Mouse (Mus musculus): Measurements from ENCODE around the gene Mnt. TPM values are rescaled to one million over a fixed set of nuclear protein-coding genes. Genes with fewer than 3 reads are reported as not detected.

Gene Mnt
- polyA plus RNA-seq, 1 experiment from 2014 or later, result 4.4 TPM

DNA sequence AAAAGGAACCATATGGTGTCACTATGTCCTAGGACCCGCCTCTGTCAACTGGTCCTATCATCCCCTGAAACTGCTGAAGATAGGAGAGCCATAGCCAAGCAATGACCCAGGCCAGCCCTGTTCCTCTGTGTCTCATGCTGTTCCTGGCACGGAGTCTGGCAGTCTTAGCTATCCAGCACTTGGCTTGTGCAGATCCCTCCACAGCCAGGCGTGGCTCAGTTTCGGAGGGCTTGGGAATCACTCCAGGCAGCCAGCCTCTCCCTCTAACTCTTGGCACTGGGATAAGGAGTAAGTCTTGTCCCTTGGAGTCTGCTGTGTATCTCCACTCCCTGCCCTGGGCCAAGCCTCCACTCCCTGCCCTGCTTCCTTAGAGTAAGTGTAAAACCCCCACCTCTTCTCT is 35.9 kb downstream of the Mnt start:
- no peak overlapping the region for H3K4me3 ChIP-seq (ENCODE audit: low read depth, low read length)
- no peaks in the 10 kb centered on the region for H3K36me3 ChIP-seq (ENCODE audit: insufficient read depth)
- no peaks in the 10 kb centered on the region for H3K27me3 ChIP-seq (ENCODE audit: insufficient read depth, low read length)
- no peak for DNase-seq
- peaks cover 4% of the 10 kb centered on the region; the same call in 1 of the 2 replicates for H3K4me1 ChIP-seq (ENCODE audit: insufficient read depth)
- no peak for TF ChIP-seq CTCF (IDR thresholded peaks at IDR 0.05; ENCODE audit: low read depth)
- H3K4me2 ChIP-seq, result no peak overlapping the region
- WGBS, result 73% methylated on average over 4 of the region's 4 CpGs
- no peak overlapping the region for H3K9ac ChIP-seq
- no peak overlapping the region for H3K27ac ChIP-seq (ENCODE audit: low read depth)
- H3K9me3 ChIP-seq (ENCODE audit: low read depth, low read length), result no peaks in the 10 kb centered on the region
- ATAC-seq (ENCODE audit: insufficient read depth), result no peak

DNA sequence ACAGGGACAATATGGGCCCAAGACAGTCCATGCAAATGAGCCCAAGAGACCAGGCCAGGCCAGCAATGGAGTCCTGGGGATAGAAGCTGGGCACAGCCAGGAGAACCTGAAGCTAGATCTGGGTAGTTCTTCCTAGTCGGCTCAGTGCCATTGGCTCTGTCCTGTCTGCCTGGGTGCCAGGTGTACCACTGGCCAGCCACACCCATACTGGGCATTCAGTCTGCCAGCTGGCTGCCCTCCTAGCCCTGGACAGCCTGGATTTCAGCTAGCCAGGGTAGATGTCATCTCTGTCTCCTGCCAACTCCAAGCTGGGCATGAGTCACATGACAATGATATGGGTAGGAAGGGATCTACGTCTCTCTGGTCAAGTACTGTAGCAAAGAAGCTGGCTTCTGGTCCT is 36.5 kb downstream of the Mnt start:
- Histone ChIP-seq H3K36me3 (ENCODE audit: insufficient read depth) (no peaks in the 10 kb centered on the region), H3K9me3 (ENCODE audit: low read depth, low read length) (no peaks in the 10 kb centered on the region), H3K9ac (no peak overlapping the region), H3K27ac (ENCODE audit: low read depth) (no peak overlapping the region), H3K4me1 (ENCODE audit: insufficient read depth) (peaks cover 4% of the 10 kb centered on the region; the same call in 1 of the 2 replicates), H3K4me3 (ENCODE audit: low read depth, low read length) (no peak overlapping the region), H3K4me2 (no peak overlapping the region), H3K27me3 (ENCODE audit: insufficient read depth, low read length) (no peaks in the 10 kb centered on the region)
- ATAC-seq (ENCODE audit: insufficient read depth), result no peak
- no peak for TF ChIP-seq CTCF (IDR thresholded peaks at IDR 0.05; ENCODE audit: low read depth)
- WGBS, result 82% methylated on average over 2 of the region's 2 CpGs
- DNase-seq, result no peak

GRCm38 (mm10) chr11:74868046-74868760 is 37.5 kb downstream of the Mnt start:
- 83% methylated on average over 13 of the region's 13 CpGs for WGBS
- no peaks in the 10 kb centered on the region for H3K27me3 ChIP-seq (ENCODE audit: insufficient read depth, low read length)
- H3K4me2 ChIP-seq, result no peak overlapping the region
- ATAC-seq (ENCODE audit: insufficient read depth) (no peak), DNase-seq (no peak)
- H3K4me1 ChIP-seq (ENCODE audit: insufficient read depth), result peaks cover 4% of the 10 kb centered on the region; the same call in 1 of the 2 replicates
- H3K36me3 ChIP-seq (ENCODE audit: insufficient read depth), result no peaks in the 10 kb centered on the region
- no peak overlapping the region for H3K9ac ChIP-seq
- no peak overlapping the region for H3K27ac ChIP-seq (ENCODE audit: low read depth)
- no peak overlapping the region for H3K4me3 ChIP-seq (ENCODE audit: low read depth, low read length)
- TF ChIP-seq CTCF (IDR thresholded peaks at IDR 0.05; ENCODE audit: low read depth), result no peak
- no peaks in the 10 kb centered on the region for H3K9me3 ChIP-seq (ENCODE audit: low read depth, low read length)

- Histone ChIP-seq H3K4me1 (ENCODE audit: insufficient read depth) (peaks cover 4% of the 10 kb centered on the region; the same call in 1 of the 2 replicates), H3K9ac (no peak overlapping the region), H3K27me3 (ENCODE audit: insufficient read depth, low read length) (no peaks in the 10 kb centered on the region), H3K27ac (ENCODE audit: low read depth) (no peak overlapping the region), H3K4me2 (no peak overlapping the region), H3K36me3 (ENCODE audit: insufficient read depth) (no peaks in the 10 kb centered on the region), H3K9me3 (ENCODE audit: low read depth, low read length) (no peaks in the 10 kb centered on the region), H3K4me3 (ENCODE audit: low read depth, low read length) (no peak overlapping the region)
- 85% methylated on average over 6 of the region's 6 CpGs for WGBS
- DNase-seq (no peak), ATAC-seq (ENCODE audit: insufficient read depth) (no peak)
- TF ChIP-seq CTCF (IDR thresholded peaks at IDR 0.05; ENCODE audit: low read depth), result no peak
Measured at GRCm38 (mm10) chr11:74869603-74870002, 38.9 kb downstream of the Mnt start.

GRCm38 (mm10) chr11:74870544-74870943 is 39.8 kb downstream of the Mnt start:
- Histone ChIP-seq H3K36me3 (ENCODE audit: insufficient read depth) (no peaks in the 10 kb centered on the region), H3K4me3 (ENCODE audit: low read depth, low read length) (no peak overlapping the region), H3K27me3 (ENCODE audit: insufficient read depth, low read length) (no peaks in the 10 kb centered on the region), H3K27ac (ENCODE audit: low read depth) (no peak overlapping the region), H3K9me3 (ENCODE audit: low read depth, low read length) (no peaks in the 10 kb centered on the region), H3K9ac (no peak overlapping the region), H3K4me2 (no peak overlapping the region), H3K4me1 (ENCODE audit: insufficient read depth) (peaks cover 4% of the 10 kb centered on the region; the same call in 1 of the 2 replicates)
- WGBS, result 63% methylated on average over 4 of the region's 4 CpGs
- TF ChIP-seq CTCF (IDR thresholded peaks at IDR 0.05; ENCODE audit: low read depth), result no peak
- ATAC-seq (ENCODE audit: insufficient read depth), result no peak
- DNase-seq, result no peak

GRCm38 (mm10) chr11:74870991-74871622 is 40.4 kb downstream of the Mnt start:
- 38% methylated on average over 12 of the region's 12 CpGs for WGBS
- no peak overlapping the region for H3K4me2 ChIP-seq
- peaks cover 4% of the 10 kb centered on the region; the same call in 1 of the 2 replicates for H3K4me1 ChIP-seq (ENCODE audit: insufficient read depth)
- no peaks in the 10 kb centered on the region for H3K27me3 ChIP-seq (ENCODE audit: insufficient read depth, low read length)
- H3K9me3 ChIP-seq (ENCODE audit: low read depth, low read length), result no peaks in the 10 kb centered on the region
- no peak overlapping the region for H3K27ac ChIP-seq (ENCODE audit: low read depth)
- DNase-seq (peak; percentile 32), ATAC-seq (ENCODE audit: insufficient read depth) (no peak)
- no peak overlapping the region for H3K4me3 ChIP-seq (ENCODE audit: low read depth, low read length)
- no peak for TF ChIP-seq CTCF (IDR thresholded peaks at IDR 0.05; ENCODE audit: low read depth)
- no peaks in the 10 kb centered on the region for H3K36me3 ChIP-seq (ENCODE audit: insufficient read depth)
- H3K9ac ChIP-seq, result peak overlapping the region; percentile 9; the same call in 1 of the 2 replicates

DNA sequence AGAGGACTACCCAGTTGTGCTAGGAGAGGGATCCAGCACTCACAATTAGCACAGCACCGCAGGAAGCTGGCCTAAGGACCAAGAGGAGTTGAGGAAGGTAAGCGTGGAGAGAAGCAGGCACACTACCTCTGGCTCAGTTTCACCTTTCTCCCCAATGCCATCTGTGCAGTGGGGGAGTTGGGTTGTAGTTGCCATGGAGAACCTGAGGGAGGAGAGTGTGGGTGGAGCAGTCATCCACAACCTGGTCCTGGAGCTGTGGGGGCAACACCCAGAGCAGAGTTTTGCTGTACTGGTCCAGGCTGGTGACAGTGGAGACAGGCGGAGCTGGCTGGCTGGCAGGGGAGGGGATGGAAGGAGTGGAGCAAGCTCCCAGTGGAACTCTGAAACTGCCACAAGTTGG is 43.9 kb downstream of the Mnt start:
- Histone ChIP-seq H3K4me3 (ENCODE audit: low read depth, low read length) (no peak overlapping the region), H3K27me3 (ENCODE audit: insufficient read depth, low read length) (no peaks in the 10 kb centered on the region), H3K36me3 (ENCODE audit: insufficient read depth) (no peaks in the 10 kb centered on the region), H3K4me1 (ENCODE audit: insufficient read depth) (peaks cover 4% of the 10 kb centered on the region; the same call in 1 of the 2 replicates), H3K4me2 (no peak overlapping the region), H3K9ac (no peak overlapping the region), H3K9me3 (ENCODE audit: low read depth, low read length) (no peaks in the 10 kb centered on the region), H3K27ac (ENCODE audit: low read depth) (no peak overlapping the region)
- ATAC-seq (ENCODE audit: insufficient read depth), result no peak
- no peak for DNase-seq
- 66% methylated on average over 3 of the region's 3 CpGs for WGBS
- no peak for TF ChIP-seq CTCF (IDR thresholded peaks at IDR 0.05; ENCODE audit: low read depth)
